In the genomic region with DNA sequence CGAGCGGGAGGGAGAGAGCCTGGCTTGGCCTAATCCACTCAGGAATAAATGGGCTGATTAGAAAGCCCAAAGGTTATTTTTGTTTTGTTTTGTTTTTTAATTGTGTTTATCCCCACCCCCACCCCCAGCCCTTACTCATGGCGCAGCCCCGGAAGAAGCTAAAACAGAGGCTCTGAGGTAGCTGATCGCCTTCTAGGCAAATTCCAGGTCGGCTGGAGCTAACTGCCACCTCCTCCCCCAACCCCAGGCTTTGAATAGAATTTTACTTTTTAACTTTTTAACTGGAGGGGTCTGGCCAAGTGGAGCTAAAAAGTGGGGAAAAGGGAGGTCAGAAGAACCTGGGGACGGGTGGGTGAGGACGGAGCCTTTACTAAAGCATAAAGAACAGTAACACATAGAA, we compare ENCODE assay signal across 13 mouse cellular contexts. TPM values are rescaled to one million over a fixed set of nuclear protein-coding genes. Genes with fewer than 3 reads are reported as not detected.
DNase-seq lines count a peak whose midpoint lies in the region; ATAC-seq and TF ChIP-seq lines count a peak whose summit lies in the region.
"Had no signal": no experiment of that assay in that cellular context is flagged by ENCODE, and none has a peak within 500 bp of the region (broad histone marks: within the 10 kb centered on the region; RNA-seq: fewer than 3 reads in every experiment).

No protein-coding gene starts in this region.

- TF ChIP-seq CTCF in kidney, postnatal 0 days (IDR thresholded peaks at IDR 0.05; ENCODE audit: low read depth) = no peak
- TF ChIP-seq CTCF in embryonic fibroblast, embryonic 13.5 days (IDR thresholded peaks at IDR 0.05; ENCODE audit: borderline replicate concordance, insufficient read depth, low read length) = no peak

- peak overlapping the region; percentile 84; the same call in 1 of the 2 replicates for H3K9ac ChIP-seq in kidney, postnatal 0 days (ENCODE audit: low read depth, low read length)
- H3K9ac ChIP-seq in limb, embryonic 13.5 days = peak overlapping the region; percentile 76
- H3K9ac ChIP-seq in stomach, embryonic 14.5 days (replicated peaks; ENCODE audit: low read depth, low read length) = no peak overlapping the region

- H3K4me3 ChIP-seq in kidney, postnatal 0 days (replicated peaks; ENCODE audit: low read depth, low read length) = no peak overlapping the region
- H3K4me3 ChIP-seq in embryonic fibroblast, embryonic 13.5 days (ENCODE audit: insufficient read depth, low read length) = no peak overlapping the region
- peak overlapping the region; percentile 47 for H3K4me3 ChIP-seq in limb, embryonic 13.5 days
- H3K4me3 ChIP-seq in stomach, embryonic 14.5 days (ENCODE audit: low read depth, low read length) = no peak overlapping the region

- peak overlapping the region; percentile 90 for H3K4me2 ChIP-seq in kidney, postnatal 0 days (ENCODE audit: low read length)
- peak overlapping the region; percentile 84 for H3K4me2 ChIP-seq in limb, embryonic 13.5 days (replicated peaks)
- H3K4me2 ChIP-seq in stomach, embryonic 14.5 days (replicated peaks; ENCODE audit: low read depth, low read length) = peak overlapping the region; percentile 80; the same call in 1 of the 2 replicates

- H3K27me3 ChIP-seq in kidney, postnatal 0 days (ENCODE audit: insufficient read depth, low read length) = no peaks in the 10 kb centered on the region
- H3K27me3 ChIP-seq in limb, embryonic 13.5 days = no peaks in the 10 kb centered on the region
- no peaks in the 10 kb centered on the region for H3K27me3 ChIP-seq in stomach, embryonic 14.5 days (ENCODE audit: control insufficient read depth, insufficient read depth, low read length)

- peaks cover 51% of the 10 kb centered on the region for H3K4me1 ChIP-seq in kidney, postnatal 0 days (replicated peaks; ENCODE audit: insufficient read depth, low read length)
- peaks cover 20% of the 10 kb centered on the region for H3K4me1 ChIP-seq in embryonic fibroblast, embryonic 13.5 days (ENCODE audit: control insufficient read depth, insufficient read depth, low read length)
- peaks cover 67% of the 10 kb centered on the region for H3K4me1 ChIP-seq in limb, embryonic 13.5 days
- peaks cover 54% of the 10 kb centered on the region for H3K4me1 ChIP-seq in stomach, embryonic 14.5 days (ENCODE audit: control insufficient read depth, insufficient read depth, low read length)

- no peak for DNase-seq in kidney, postnatal 0 days (ENCODE audit: low spot score)
- DNase-seq in kidney, adult 8-10 months = no peak
- DNase-seq in gastrocnemius, postnatal 36 days = no peak
- no peak for DNase-seq in layer of hippocampus, adult 9-11 months
- DNase-seq: cerebellum, adult 9-11 months; kidney, adult 9 months; right cerebral cortex, postnatal 25 days had no signal

- 45% methylated on average over 8 of the region's 8 CpGs for WGBS in kidney, postnatal 0 days
- 23% methylated on average over 8 of the region's 8 CpGs for WGBS in limb, embryonic 13.5 days
- WGBS in stomach, embryonic 14.5 days = 59% methylated on average over 8 of the region's 8 CpGs

- H3K36me3 ChIP-seq in kidney, postnatal 0 days (ENCODE audit: insufficient read depth, low read length) = no peaks in the 10 kb centered on the region
- peaks cover 21% of the 10 kb centered on the region for H3K36me3 ChIP-seq in limb, embryonic 13.5 days
- H3K36me3 ChIP-seq in stomach, embryonic 14.5 days (ENCODE audit: control insufficient read depth, insufficient read depth, low read length) = no peaks in the 10 kb centered on the region; the same call in 1 of the 2 replicates

- intact Hi-C loops in gastrocnemius, postnatal 36 days (cut with DNase I) = no loop called here

- no peak for TF ChIP-seq POLR2A in embryonic fibroblast, embryonic 13.5 days (IDR thresholded peaks at IDR 0.05; ENCODE audit: low read depth, low read length)

- no peak for ATAC-seq in kidney, postnatal 0 days (replicated peaks; ENCODE audit: low FRiP score, low read depth)
- ATAC-seq in limb, embryonic 13.5 days (ENCODE audit: low FRiP score, low read depth) = no peak
- no peak for ATAC-seq in stomach, embryonic 14.5 days (ENCODE audit: insufficient number of reproducible peaks, insufficient read depth, low FRiP score, low read depth)

- no peaks in the 10 kb centered on the region for H3K9me3 ChIP-seq in kidney, postnatal 0 days (replicated peaks; ENCODE audit: low read length)
- H3K9me3 ChIP-seq in limb, embryonic 13.5 days = no peaks in the 10 kb centered on the region
- no peaks in the 10 kb centered on the region for H3K9me3 ChIP-seq in stomach, embryonic 14.5 days (ENCODE audit: control insufficient read depth, low read depth, low read length)

- peak overlapping the region; percentile 98 for H3K27ac ChIP-seq in kidney, postnatal 0 days
- H3K27ac ChIP-seq in embryonic fibroblast, embryonic 13.5 days (ENCODE audit: insufficient read depth, low read length) = 0 out of 2 replicates have a peak overlapping the region, but pooled peaks have one; percentile 21
- H3K27ac ChIP-seq in limb, embryonic 13.5 days = peak overlapping the region; percentile 95
- H3K27ac ChIP-seq in stomach, embryonic 14.5 days (ENCODE audit: low read length) = peak overlapping the region; percentile 92; the same call in 1 of the 2 replicates

RNA-seq across cellular contexts. Expression of a gene that starts 15.9 kb away (rescaled TPM):
- 14.9 and 20.5 TPM in 2 replicates for polyA plus RNA-seq in kidney, postnatal 0 days (2015; fragmentation: Nextera tagmentation; extraction: Ambion mirVana)
- polyA plus RNA-seq in embryonic fibroblast, embryonic 13.5 days (2011; ENCODE audit: insufficient read length, low read depth, missing spikeins) = 37.9 and 39.8 TPM in 2 replicates
- polyA plus RNA-seq in limb, embryonic 13.5 days (2015; fragmentation: Nextera tagmentation; extraction: Ambion mirVana) = 83.4 and 85.7 TPM in 2 replicates
- 24.9 and 28.5 TPM in 2 replicates for polyA plus RNA-seq in stomach, embryonic 14.5 days (2014; fragmentation: Nextera tagmentation; extraction: Ambion mirVana)
- not detected for total RNA-seq in gastrocnemius, postnatal 36 days (2021)

RNA-seq across cellular contexts. Expression of a gene that starts 34.5 kb away (rescaled TPM):
- polyA plus RNA-seq in kidney, postnatal 0 days (2015; fragmentation: Nextera tagmentation; extraction: Ambion mirVana) = not detected in 2 replicates
- polyA plus RNA-seq in embryonic fibroblast, embryonic 13.5 days (2011; ENCODE audit: insufficient read length, low read depth, missing spikeins) = not detected in 2 replicates
- not detected in 2 replicates for polyA plus RNA-seq in limb, embryonic 13.5 days (2015; fragmentation: Nextera tagmentation; extraction: Ambion mirVana)
- polyA plus RNA-seq in stomach, embryonic 14.5 days (2014; fragmentation: Nextera tagmentation; extraction: Ambion mirVana) = 1.1 TPM in 1 of 2 replicates, not detected in the other
- not detected for total RNA-seq in gastrocnemius, postnatal 36 days (2021)
- total RNA-seq: adrenal gland, postnatal 4 days; left cerebral cortex, postnatal 36 days had no signal
- polyA plus RNA-seq: urinary bladder, adult 2 months had no signal

RNA-seq across cellular contexts. Expression of a gene that starts 44.8 kb away (rescaled TPM):
- 85.8 and 90.6 TPM in 2 replicates for polyA plus RNA-seq in kidney, postnatal 0 days (2015; fragmentation: Nextera tagmentation; extraction: Ambion mirVana)
- 68.4 and 71.9 TPM in 2 replicates for polyA plus RNA-seq in embryonic fibroblast, embryonic 13.5 days (2011; ENCODE audit: insufficient read length, low read depth, missing spikeins)
- polyA plus RNA-seq in limb, embryonic 13.5 days (2015; fragmentation: Nextera tagmentation; extraction: Ambion mirVana) = 95.0 and 98.4 TPM in 2 replicates
- polyA plus RNA-seq in stomach, embryonic 14.5 days (2014; fragmentation: Nextera tagmentation; extraction: Ambion mirVana) = 34.6 and 35.5 TPM in 2 replicates
- 10 to 100 TPM; 26.5 to 30.1 TPM for total RNA-seq in gastrocnemius, postnatal 36 days (2021)

Comparison
In these comparisons a context has a peak if more than half of its experiments do, and no peak if none do; other contexts are left out.
1. H3K27ac ChIP-seq: peak in every context shown above with its lines; median percentile 98 in kidney, postnatal 0 days; 95 in limb, embryonic 13.5 days; 92 in stomach, embryonic 14.5 days; 21 in embryonic fibroblast, embryonic 13.5 days.